Mouse (Mus musculus) intestine, postnatal 0 days (tissue): ENCODE measurements around the gene Atpif1. TPM values are rescaled to one million over a fixed set of nuclear protein-coding genes. Genes with fewer than 3 reads are reported as not detected.
A peak's percentile ranks its signal among the peaks of the same experiment; 100 is the strongest.

Experiments used
- ATAC-seq: fragments of 200-750 bp; cut with Nextera tagmentation; 2 replicates; pipeline ENCODE4 v1.8.0; 2017; ENCODE audit warnings: mild to moderate bottlenecking, moderate TSS enrichment, moderate library complexity
- H3K27ac ChIP-seq: fragments of 300-500 bp; sonication (generic); 2 replicates; pipeline ENCODE4 v1.5.1; 2014; ENCODE audit warnings: mild to moderate bottlenecking, low read depth, low read length, moderate library complexity
- H3K27me3 ChIP-seq: fragments of 300-500 bp; sonication (generic); replicated peaks from 2 replicates; pipeline ENCODE4 v1.6.1; 2014; ENCODE audit warnings: low read length, mixed read lengths; ENCODE audit not compliant: control insufficient read depth, insufficient read depth
- H3K36me3 ChIP-seq: fragments of 300-500 bp; sonication (generic); 2 replicates; pipeline ENCODE4 v1.6.1; 2014; ENCODE audit warnings: mild to moderate bottlenecking, moderate library complexity; ENCODE audit not compliant: control insufficient read depth, insufficient read depth
- H3K4me1 ChIP-seq: fragments of 300-500 bp; sonication (generic); replicated peaks from 2 replicates; pipeline ENCODE4 v1.6.1; 2014; ENCODE audit warnings: antibody characterized with exemption, low read length, mixed read lengths; ENCODE audit not compliant: control insufficient read depth, insufficient read depth
- H3K4me2 ChIP-seq: fragments of 300-500 bp; sonication (generic); replicated peaks from 2 replicates; pipeline ENCODE4 v1.6.1; 2014; ENCODE audit warnings: low read depth, mild to moderate bottlenecking, moderate library complexity
- H3K4me3 ChIP-seq: fragments of 300-500 bp; sonication (generic); 2 replicates; pipeline ENCODE4 v1.5.1; 2014; ENCODE audit warnings: low read depth, low read length
- H3K9ac ChIP-seq: fragments of 300-500 bp; sonication (generic); 2 replicates; pipeline ENCODE4 v1.6.1; 2014; ENCODE audit warnings: mild to moderate bottlenecking, low read depth, low read length
- H3K9me3 ChIP-seq: fragments of 300-500 bp; sonication (generic); 2 replicates; pipeline ENCODE4 v1.6.1; 2016; ENCODE audit warnings: mixed run types; ENCODE audit not compliant: control insufficient read depth
- CTCF ChIP-seq: sonication (generic); IDR thresholded peaks from 2 replicates; pipeline ENCODE4 v1.5.1; 2016; ENCODE audit warnings: low read depth, mild to moderate bottlenecking, control low read depth, antibody characterized with exemption, moderate library complexity
- WGBS: fragments of 180-500 bp; shearing (Covaris S2); extraction: QIAGEN DNeasy Blood & Tissue Kit; methylation state at CpG from one replicate; pipeline ENCODE4 v1.1.7; 2014; 5-methylcytosine and 5-hydroxymethylcytosine counted together
- polyA plus RNA-seq: library from polyadenylated mRNA; unstranded; fragments of >200 nt; fragmentation: Nextera tagmentation; extraction: Ambion mirVana; gene quantifications from 2 replicates; pipeline ENCODE4 v1.2.1, GENCODE M21; 2015

Atpif1 gene
- polyA plus RNA-seq, 1 experiment from 2014 or later: 1,835 TPM

DNA sequence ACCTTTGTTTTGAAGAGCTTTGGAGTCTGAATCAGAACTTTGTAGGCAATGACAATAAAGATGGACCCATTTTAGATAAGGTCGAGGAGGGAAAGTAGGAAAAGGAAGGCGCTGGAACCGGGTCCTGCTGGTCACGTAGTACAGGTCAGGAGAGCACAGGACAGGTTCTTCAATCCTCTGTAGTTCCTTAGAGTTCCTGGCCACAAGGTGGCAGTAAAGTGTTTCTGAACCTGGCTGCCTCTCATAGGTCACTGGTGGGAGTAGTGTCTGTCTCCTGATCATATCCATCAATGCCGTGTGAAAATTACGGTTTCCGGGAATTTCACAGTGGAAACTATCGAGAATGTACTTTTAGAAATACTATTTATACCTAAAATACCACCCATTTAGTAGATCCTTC is 12.4 kb upstream of the Atpif1 start:
- no peaks in the 10 kb centered on the region for H3K27me3 ChIP-seq
- H3K9me3 ChIP-seq: no peaks in the 10 kb centered on the region
- H3K4me2 ChIP-seq: no peak overlapping the region
- 22% methylated on average over 8 of the region's 8 CpGs for WGBS
- no peak overlapping the region for H3K9ac ChIP-seq
- TF ChIP-seq CTCF: peak; percentile 85
- peaks cover 76% of the 10 kb centered on the region for H3K36me3 ChIP-seq
- no peaks in the 10 kb centered on the region for H3K4me1 ChIP-seq
- no peak overlapping the region for H3K4me3 ChIP-seq
- ATAC-seq: peak; percentile 53; the same call in 1 of the 2 replicates
- no peak overlapping the region for H3K27ac ChIP-seq

- Histone ChIP-seq H3K27ac (no peak overlapping the region), H3K4me1 (no peaks in the 10 kb centered on the region), H3K4me3 (no peak overlapping the region), H3K36me3 (peaks cover 77% of the 10 kb centered on the region), H3K4me2 (no peak overlapping the region), H3K9me3 (no peaks in the 10 kb centered on the region), H3K27me3 (no peaks in the 10 kb centered on the region), H3K9ac (no peak overlapping the region)
- 40% methylated on average over 1 of the region's 1 CpGs for WGBS
- no peak for ATAC-seq
- no peak for TF ChIP-seq CTCF
These were observed 9.3 kb upstream of the Atpif1 start for GRCm38 (mm10) chr4:132542724-132543123.

DNA sequence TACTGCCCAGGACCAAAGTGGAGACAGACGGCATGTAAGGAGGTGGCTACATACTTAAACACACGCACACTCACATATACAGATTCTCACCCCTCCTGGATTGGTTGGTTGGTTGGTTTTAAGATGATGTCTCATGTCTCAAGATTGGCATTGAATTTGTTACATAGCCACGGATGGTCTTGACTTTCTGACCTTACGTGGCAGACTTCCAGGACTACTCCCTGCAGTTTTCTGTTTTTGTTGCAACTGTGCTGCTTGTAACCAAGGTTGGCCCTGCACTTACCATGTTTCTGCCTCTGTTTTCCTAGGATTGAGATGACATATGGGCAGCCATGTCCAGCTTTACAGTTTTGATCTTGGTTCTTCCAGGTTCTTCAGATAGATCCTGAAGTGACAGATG is 8.0 kb upstream of the Atpif1 start:
- peaks cover 67% of the 10 kb centered on the region for H3K36me3 ChIP-seq

GRCm38 (mm10) chr4:132539481-132539880 is 6.0 kb upstream of the Atpif1 start:
- 86% methylated on average over 5 of the region's 5 CpGs for WGBS
- Histone ChIP-seq H3K36me3 (peaks cover 58% of the 10 kb centered on the region), H3K4me1 (no peaks in the 10 kb centered on the region; the same call in 1 of the 2 replicates), H3K9me3 (no peaks in the 10 kb centered on the region), H3K4me2 (no peak overlapping the region), H3K27ac (peak overlapping the region; percentile 7; the same call in 1 of the 2 replicates), H3K4me3 (no peak overlapping the region), H3K27me3 (no peaks in the 10 kb centered on the region), H3K9ac (no peak overlapping the region)
- TF ChIP-seq CTCF: no peak
- ATAC-seq: no peak

More for the DNA sequence above, 8.0 kb upstream of the Atpif1 start:
- no peak overlapping the region for H3K4me3 ChIP-seq
- no peak overlapping the region for H3K27ac ChIP-seq
- TF ChIP-seq CTCF: no peak
- WGBS: 83% methylated on average over 4 of the region's 4 CpGs
- no peak overlapping the region for H3K4me2 ChIP-seq
- H3K9ac ChIP-seq: no peak overlapping the region
- H3K4me1 ChIP-seq: no peaks in the 10 kb centered on the region; the same call in 1 of the 2 replicates
- ATAC-seq: no peak
- no peaks in the 10 kb centered on the region for H3K9me3 ChIP-seq
- H3K27me3 ChIP-seq: no peaks in the 10 kb centered on the region

DNA sequence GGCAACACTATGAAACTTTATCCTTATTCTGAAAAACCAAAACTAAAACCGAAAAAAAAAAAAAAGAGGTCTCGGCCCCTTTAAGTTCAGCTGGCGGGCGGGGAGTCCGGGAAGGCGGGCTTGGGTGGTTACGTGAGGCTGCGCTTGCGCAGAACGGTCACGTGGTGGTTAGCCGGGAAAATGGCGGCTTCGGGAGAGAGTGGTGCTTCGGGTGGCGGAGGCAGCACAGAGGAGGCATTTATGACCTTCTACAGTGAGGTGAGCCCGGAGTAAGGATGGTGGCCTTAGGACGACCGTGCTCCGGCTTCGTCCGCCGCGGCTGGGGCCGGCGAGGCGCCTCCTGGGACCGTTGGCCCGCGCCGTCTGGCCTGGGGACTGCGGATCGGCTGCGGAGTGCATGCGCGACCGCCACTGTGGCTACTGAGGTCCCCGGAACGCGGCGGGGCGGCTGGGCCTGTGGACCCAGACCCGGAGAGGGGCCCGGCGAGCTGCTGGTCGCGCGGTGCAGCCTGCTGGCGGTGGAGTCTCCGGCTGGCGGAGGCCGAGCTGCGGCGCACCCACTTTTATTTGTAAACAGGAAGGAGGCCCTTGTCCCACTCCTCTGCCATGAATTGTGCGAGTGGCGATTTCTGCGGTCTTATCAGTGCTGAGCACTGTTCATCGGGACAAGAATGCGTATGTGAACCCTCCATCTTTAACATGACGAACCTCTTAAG is 2.1 kb upstream of the Atpif1 start, which contains the start of gene Dnajc8:
Gene Dnajc8, plus strand, starts transcription at position 145 of the 716 bp plus-strand sequence.
- ATAC-seq: peak; percentile 65
- WGBS: under 1% methylated on average over 60 of the region's 60 CpGs
- TF ChIP-seq CTCF: no peak

DNA sequence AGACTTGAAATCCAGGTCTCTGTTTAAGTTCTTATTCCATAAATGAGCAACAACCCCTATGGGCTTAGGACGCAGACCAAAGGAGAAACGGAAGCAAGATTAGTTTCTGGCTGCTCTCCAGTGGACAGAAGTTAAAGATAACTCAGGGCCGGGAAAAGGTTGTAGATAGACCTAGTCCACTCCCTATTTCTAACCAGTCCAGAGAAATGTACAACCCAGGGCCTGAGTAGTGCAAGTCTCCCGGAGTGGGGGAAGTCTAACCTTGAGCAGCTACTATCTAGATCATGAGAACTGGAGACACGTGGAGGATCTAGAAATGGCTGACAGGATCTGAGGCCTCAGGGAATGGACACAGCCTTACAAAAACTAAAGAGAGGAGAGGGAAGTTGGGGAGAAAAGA is 963 bp downstream of the Atpif1 start:
- ATAC-seq: no peak
- H3K9ac ChIP-seq: peak overlapping the region; percentile 48
- WGBS: 2% methylated on average over 5 of the region's 5 CpGs
- peaks cover 4% of the 10 kb centered on the region for H3K4me1 ChIP-seq
- peak overlapping the region; percentile 87 for H3K27ac ChIP-seq
- H3K4me3 ChIP-seq: peak overlapping the region; percentile 49
- H3K36me3 ChIP-seq: 0 out of 2 replicates have a peak, but pooled peaks cover 7% of the 10 kb centered on the region
- no peaks in the 10 kb centered on the region for H3K9me3 ChIP-seq
- H3K27me3 ChIP-seq: no peaks in the 10 kb centered on the region
- TF ChIP-seq CTCF: no peak
- peak overlapping the region; percentile 63 for H3K4me2 ChIP-seq

More for the DNA sequence above, 2.1 kb upstream of the Atpif1 start, which contains the start of gene Dnajc8:
- peaks cover 4% of the 10 kb centered on the region for H3K4me1 ChIP-seq
- H3K9ac ChIP-seq: peak within 1 kb of the TSS; percentile 98
- H3K27me3 ChIP-seq: no peaks in the 10 kb centered on the region
- peak within 1 kb of the TSS; percentile 92 for H3K27ac ChIP-seq
- peak within 1 kb of the TSS; percentile 79 for H3K4me2 ChIP-seq
- peak within 1 kb of the TSS; percentile 100 for H3K4me3 ChIP-seq
- H3K9me3 ChIP-seq: no peaks in the 10 kb centered on the region
- H3K36me3 ChIP-seq: peaks cover 26% of the 10 kb centered on the region; the same call in 1 of the 2 replicates
